Mouse (Mus musculus): Measurements from ENCODE around the gene Cfap65.

Cfap65 gene

DNA sequence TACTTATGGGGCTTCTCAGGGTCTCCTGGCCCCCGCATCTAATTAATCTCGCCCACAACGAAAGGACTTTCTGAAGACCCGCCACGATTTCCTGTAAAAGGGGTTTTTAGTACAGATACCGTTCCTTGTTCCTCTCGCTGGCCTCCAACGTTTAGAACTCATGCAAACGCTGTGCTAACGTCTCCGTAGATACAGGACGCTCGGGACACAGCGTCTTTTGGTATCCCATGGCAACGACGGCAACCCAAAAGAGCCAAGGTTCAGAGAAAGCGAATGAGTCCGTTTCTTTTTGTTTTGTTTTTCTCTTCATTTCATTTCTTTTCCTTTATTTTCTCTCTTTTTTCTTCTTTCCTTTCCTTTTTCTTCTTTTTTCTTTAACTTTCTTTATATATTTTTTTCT, at the start of gene Cfap65:
Cfap65 (minus strand) TSS at position 198 of the 400 bp plus-strand sequence.
- DNase-seq (ENCODE audit: low read depth, low spot score), result no peak

GRCm38 (mm10) chr1:74977001-74977400, 41.6 kb upstream of the Cfap65 start:
- no peak for DNase-seq (ENCODE audit: low read depth, low spot score)

DNA sequence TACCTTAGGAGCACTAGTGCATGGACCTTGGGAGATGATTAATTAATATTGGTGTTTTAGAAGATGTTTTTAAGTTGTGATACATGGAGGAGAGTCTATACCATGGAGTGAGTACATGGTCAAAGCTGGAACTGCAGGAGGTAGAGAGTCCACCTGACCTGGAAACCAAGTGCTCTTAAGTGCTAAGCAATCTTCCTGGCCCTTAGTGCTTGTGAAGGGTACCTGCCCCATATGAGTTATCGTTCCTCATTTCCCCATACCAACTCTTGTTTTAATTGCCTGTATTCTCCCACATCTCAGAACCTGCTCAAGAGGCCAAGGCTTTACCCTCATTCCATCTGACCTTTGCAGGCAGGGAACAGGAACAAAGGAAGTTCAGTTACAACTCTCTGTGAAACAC, 40.5 kb upstream of the Cfap65 start:
- no peak for DNase-seq (ENCODE audit: low read depth, low spot score)

DNA sequence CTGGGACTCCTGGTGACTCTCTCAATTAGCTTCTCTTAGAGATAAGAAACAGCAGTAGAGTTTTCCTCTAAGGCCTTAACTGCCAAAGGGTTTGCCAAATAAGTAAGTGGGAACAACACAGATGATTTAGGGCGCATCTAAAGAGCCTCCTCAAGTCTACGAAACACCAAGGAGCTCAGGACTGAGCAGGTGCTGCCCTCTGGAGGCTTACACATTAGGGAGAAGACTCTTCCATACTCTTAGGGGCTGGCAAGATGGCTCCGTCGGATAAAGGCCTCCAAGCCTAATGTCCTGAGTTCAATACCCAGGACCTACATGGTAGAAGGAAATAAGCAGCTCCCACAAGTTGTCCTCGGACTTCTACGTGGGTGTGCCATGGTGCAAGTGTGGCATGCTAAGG, 38.2 kb upstream of the Cfap65 start:
- DNase-seq (ENCODE audit: low read depth, low spot score), result no peak

GRCm38 (mm10) chr1:74971353-74972050, 36.1 kb upstream of the Cfap65 start:
- DNase-seq (ENCODE audit: low read depth, low spot score), result no peak

GRCm38 (mm10) chr1:74967962-74968580, 32.7 kb upstream of the Cfap65 start:
- no peak for DNase-seq (ENCODE audit: low read depth, low spot score)

GRCm38 (mm10) chr1:74964494-74965215, 29.3 kb upstream of the Cfap65 start:
- DNase-seq (ENCODE audit: low read depth, low spot score), result peak; percentile 85

- DNase-seq (ENCODE audit: low read depth, low spot score), result no peak
These were observed 27.4 kb upstream of the Cfap65 start for GRCm38 (mm10) chr1:74962853-74963227.

- DNase-seq (ENCODE audit: low read depth, low spot score), result no peak
These were observed 26.9 kb upstream of the Cfap65 start for GRCm38 (mm10) chr1:74962126-74962852.

DNA sequence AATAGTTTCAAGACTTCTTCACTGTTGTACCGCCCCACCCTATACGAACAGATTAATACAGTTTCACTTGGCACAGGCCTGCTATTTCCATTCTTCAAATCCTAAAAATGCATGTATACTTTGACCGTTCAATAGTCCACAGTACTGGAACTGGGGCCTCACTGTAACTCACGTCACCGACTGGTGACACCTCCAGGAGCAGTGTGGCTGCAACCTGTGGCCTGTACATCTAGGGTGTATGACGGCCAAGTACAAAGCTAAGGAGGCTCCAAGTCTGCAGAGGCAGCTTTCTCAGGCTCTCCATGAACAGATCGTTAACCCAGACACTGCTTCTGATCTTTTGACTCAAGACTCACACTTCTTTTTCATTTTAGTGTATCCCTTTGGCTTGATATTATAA, 26.3 kb upstream of the Cfap65 start:
- DNase-seq (ENCODE audit: low read depth, low spot score), result no peak

GRCm38 (mm10) chr1:74960059-74960458, 24.7 kb upstream of the Cfap65 start:
- DNase-seq (ENCODE audit: low read depth, low spot score), result no peak

DNA sequence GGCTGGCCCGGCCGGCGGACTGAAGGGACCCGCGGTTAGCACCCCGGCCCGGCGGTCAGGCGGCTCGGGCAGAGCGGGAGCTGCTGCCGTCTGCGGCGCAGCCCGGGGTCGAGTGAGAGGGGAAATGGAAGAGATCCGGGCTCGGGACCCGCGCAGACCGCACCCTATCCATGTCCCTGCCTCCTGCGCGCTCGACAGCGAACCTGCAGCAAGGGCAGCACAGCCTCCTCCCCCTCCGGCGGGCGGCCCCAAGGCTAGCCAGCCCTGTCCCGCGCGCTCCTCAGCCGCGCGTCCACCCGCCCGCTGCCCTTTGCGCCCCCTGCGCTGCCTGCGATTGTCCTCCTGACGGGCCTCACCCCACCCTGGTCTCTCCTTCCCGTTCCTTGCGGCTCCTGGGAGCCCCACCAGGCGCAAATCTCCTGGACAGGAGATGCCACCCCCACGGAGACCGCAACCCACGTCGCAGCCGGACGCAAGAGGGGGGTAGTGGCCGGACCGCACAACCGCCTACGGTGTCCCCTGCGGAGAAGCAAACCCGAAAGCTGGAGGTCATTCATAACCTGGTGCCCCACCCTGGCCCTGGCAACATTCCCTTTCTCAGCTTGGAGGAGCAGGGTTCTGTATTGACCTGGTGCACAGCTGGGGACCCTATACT, 16.3 kb upstream of the Cfap65 start, which contains the start of gene Ihh:
Ihh (minus strand) TSS at position 117 of the 655 bp plus-strand sequence.
- no peak for DNase-seq (ENCODE audit: low read depth, low spot score)

GRCm38 (mm10) chr1:74950576-74951490, 15.4 kb upstream of the Cfap65 start:
- DNase-seq (ENCODE audit: low read depth, low spot score), result no peak

DNA sequence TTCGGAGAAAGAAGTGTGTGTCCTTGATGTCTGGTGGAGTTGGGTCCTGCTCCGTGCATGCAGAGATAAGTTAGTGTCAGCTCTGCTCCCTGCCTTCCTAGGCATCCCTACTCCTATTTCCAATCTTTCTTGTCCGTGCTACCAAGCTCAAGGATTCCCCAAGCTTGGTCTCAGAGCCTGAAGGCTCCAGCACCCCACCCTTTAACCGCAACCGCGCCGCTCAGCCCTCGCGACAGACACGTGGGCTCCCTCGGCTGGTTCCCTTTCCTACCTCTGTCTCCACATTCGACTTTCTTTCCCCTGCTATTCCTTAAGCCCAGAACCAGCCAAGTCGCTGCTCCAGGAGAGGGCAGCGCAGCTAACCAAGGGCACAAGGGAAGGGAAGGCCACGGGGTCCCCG, 14.7 kb upstream of the Cfap65 start:
- DNase-seq (ENCODE audit: low read depth, low spot score), result no peak

DNA sequence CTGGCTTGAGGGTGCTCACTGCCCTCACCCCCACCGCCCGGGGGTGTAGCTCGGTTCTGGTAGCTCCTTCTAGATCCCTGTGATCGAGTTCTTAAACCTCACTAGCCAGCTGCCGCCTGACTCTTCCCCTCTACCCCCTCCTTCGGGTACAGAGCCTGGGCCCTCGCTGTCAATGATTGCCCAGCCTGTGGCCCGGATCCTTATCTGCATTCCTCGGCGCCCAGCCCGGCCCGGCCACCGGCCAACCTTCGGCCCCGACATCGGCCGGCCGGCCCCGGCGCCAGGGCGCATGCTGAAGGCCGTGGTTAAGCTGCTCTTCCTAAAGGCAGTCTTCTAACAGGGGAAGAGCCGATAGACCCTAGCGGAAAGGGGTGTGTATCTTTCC, 14.3 kb upstream of the Cfap65 start:
- no peak for DNase-seq (ENCODE audit: low read depth, low spot score)

- no peak for DNase-seq (ENCODE audit: low read depth, low spot score)
These were observed 13.6 kb upstream of the Cfap65 start for GRCm38 (mm10) chr1:74948784-74949665.

DNA sequence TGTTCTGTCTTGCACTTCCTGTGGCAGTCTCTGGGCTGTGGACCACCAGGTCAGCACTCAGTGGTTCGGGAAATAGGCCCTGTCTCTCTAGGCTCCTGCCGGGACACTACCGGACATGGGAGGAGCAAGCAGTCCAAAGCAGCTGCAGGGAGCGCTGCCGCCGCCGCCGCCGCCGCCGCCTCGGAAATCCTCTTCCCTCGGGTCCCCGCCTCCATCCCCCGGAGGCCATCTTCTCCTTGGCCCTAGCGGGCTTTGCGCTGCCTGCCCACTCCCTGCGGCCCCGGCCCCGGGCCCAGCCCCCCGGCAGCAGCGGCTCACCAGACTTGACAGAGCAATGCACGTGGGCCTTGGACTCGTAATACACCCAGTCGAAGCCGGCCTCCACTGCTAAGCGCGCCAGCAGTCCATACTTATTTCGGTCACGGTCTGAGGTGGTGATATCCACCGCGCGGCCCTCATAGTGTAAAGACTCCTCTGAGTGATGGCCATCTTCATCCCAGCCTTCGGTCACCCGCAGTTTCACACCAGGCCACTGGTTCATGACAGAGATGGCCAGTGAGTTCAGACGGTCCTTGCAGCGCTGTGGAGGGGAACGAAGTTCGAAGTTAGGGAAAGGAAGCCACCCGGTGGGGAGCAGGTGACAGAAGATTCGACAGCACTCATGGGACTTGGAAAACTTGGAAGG, 12.7 kb upstream of the Cfap65 start:
- no peak for DNase-seq (ENCODE audit: low read depth, low spot score)

DNA sequence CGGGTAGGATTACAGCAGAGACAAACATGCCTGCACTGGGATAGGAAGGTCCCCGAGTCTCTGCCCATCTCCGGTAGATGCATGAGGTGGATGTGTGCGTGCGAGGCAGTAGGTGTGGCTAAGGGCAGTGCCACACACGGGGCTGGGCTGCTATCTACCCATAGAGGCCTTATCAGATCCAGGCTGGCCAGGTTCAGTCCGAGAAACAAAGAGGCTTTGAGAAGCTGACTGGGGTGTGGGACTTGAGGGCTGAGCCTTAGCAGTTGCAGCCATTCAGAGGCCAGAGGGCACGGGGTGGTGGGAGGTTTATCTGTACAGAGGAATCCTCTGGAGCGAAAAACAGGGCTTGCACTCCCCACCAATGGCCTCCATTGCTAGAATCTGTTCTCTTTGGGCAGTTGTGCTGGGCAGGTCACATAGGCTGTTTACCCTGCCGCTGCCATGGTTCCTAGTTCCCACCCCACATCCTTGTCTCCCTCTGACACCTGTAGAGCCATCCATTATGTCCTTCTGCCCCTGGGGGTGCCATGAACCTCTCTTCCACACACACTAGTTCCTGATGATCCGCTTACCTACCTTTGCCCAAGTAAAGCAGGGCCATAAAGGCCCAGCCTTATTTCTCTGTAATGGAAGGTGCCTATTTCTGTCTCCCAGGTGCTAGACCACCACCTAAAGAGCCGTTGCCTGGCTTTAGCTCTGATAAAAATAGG, 6.4 kb upstream of the Cfap65 start:
- DNase-seq (ENCODE audit: low read depth, low spot score), result no peak
